Mouse (Mus musculus): ENCODE results near the gene Dcaf12. TPM values are rescaled to one million over a fixed set of nuclear protein-coding genes. Genes with fewer than 3 reads are reported as not detected.
A peak's percentile ranks its signal among the peaks of the same experiment; 100 is the strongest.

Dcaf12 gene
- polyA plus RNA-seq, 1 experiment from 2014 or later = 54.2 TPM

DNA sequence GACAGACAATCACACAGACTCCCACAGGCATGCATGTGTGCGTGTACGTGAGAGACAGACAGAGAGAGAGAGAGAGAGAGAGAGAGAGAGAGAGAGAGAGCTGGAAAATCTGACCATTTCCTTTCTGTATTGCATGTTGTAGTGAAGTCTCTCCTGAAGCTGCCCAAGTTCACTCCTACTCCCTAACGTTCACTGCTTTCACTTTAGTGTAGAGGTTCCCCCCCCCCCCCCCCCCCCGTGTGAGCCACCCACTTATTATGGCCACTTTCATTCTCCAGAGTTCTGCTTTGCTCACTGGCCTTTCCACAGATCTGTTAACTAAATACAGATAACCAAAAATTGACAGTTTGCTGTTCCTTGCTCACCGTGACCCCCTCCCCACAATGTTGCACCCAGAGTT is 33.1 kb upstream of the Dcaf12 start:
- H3K36me3 ChIP-seq (ENCODE audit: control insufficient read depth, insufficient read depth) = peaks cover 6% of the 10 kb centered on the region; the same call in 1 of the 2 replicates
- 48% methylated on average over 4 of the region's 5 CpGs for WGBS
- H3K27ac ChIP-seq (ENCODE audit: low read length) = peak overlapping the region; percentile 30; the same call in 1 of the 2 replicates
- H3K4me2 ChIP-seq (ENCODE audit: low read depth, low read length) = peak overlapping the region; percentile 55
- H3K9me3 ChIP-seq (replicated peaks; ENCODE audit: control insufficient read depth, low read length) = no peaks in the 10 kb centered on the region
- no peak overlapping the region for H3K9ac ChIP-seq (ENCODE audit: low read length)
- no peaks in the 10 kb centered on the region for H3K27me3 ChIP-seq (ENCODE audit: control insufficient read depth, insufficient read depth, low read length)
- no peak overlapping the region; the same call in none of the 2 replicates for H3K4me3 ChIP-seq (ENCODE audit: low read length)
- H3K4me1 ChIP-seq (ENCODE audit: control insufficient read depth, insufficient read depth, low read length) = peaks cover 10% of the 10 kb centered on the region
- ATAC-seq (replicated peaks; ENCODE audit: extremely low read depth, insufficient read depth, low FRiP score) = no peak

DNA sequence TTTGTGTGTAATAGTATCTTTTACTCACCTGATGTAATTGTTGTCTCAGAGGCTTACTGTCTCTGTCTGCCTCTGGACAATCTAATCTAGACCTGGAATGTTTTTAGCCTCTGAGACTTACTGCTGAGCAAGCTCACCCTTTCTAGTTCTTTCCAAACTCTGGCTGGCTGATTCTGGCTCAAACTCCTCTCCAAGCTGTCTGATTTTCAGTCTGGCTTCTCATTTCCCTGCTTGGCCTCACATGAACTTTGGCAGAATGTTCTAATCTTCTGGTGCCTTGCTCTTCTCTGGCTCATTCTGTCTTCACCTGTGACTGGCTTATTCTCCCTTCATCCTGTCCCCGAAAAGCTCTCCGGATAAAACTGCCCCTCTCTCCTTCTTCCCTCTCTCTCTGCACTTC is 31.3 kb upstream of the Dcaf12 start:
- peaks cover 10% of the 10 kb centered on the region for H3K4me1 ChIP-seq (ENCODE audit: control insufficient read depth, insufficient read depth, low read length)
- no peak overlapping the region for H3K9ac ChIP-seq (ENCODE audit: low read length)
- no peak for ATAC-seq (replicated peaks; ENCODE audit: extremely low read depth, insufficient read depth, low FRiP score)
- no peak overlapping the region for H3K27ac ChIP-seq (ENCODE audit: low read length)
- 45% methylated on average over 2 of the region's 2 CpGs for WGBS
- no peak overlapping the region for H3K4me3 ChIP-seq (ENCODE audit: low read length)
- no peaks in the 10 kb centered on the region for H3K9me3 ChIP-seq (replicated peaks; ENCODE audit: control insufficient read depth, low read length)
- H3K4me2 ChIP-seq (ENCODE audit: low read depth, low read length) = no peak overlapping the region
- no peaks in the 10 kb centered on the region for H3K27me3 ChIP-seq (ENCODE audit: control insufficient read depth, insufficient read depth, low read length)
- H3K36me3 ChIP-seq (ENCODE audit: control insufficient read depth, insufficient read depth) = no peaks in the 10 kb centered on the region

DNA sequence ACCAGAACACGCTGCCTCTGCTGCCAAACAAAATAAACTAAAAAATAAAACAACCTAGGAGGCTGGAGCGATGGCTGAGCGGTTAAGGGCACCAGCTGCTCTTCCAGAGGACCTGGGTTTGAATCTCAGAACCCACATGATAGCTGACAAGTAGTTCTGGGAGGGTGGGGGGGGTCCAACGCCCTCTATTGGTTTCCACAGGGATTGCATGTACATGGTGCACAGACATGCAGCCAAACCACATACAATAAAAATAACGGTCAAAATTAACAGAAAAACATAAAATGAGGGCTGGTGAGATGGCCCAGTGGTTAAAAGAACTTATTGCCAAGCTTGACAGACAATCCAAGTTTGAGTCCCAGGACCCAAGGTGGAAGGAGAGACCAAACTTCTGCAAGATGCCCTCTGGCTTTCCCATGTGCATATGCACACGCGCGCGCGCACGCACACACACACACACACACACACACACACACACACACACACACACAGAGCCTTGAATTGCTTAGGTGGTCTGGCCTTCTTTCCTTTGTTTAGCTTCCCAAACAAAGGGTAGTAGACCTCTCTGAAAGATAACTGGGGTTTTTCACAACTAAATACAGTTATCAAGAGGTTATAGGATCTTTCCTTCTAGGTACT is 26.3 kb upstream of the Dcaf12 start:
- Histone ChIP-seq H3K9me3 (replicated peaks; ENCODE audit: control insufficient read depth, low read length) (no peaks in the 10 kb centered on the region), H3K9ac (ENCODE audit: low read length) (no peak overlapping the region), H3K4me2 (ENCODE audit: low read depth, low read length) (no peak overlapping the region), H3K36me3 (ENCODE audit: control insufficient read depth, insufficient read depth) (no peaks in the 10 kb centered on the region), H3K27me3 (ENCODE audit: control insufficient read depth, insufficient read depth, low read length) (no peaks in the 10 kb centered on the region), H3K4me3 (ENCODE audit: low read length) (no peak overlapping the region), H3K4me1 (ENCODE audit: control insufficient read depth, insufficient read depth, low read length) (no peaks in the 10 kb centered on the region), H3K27ac (ENCODE audit: low read length) (no peak overlapping the region)
- ATAC-seq (replicated peaks; ENCODE audit: extremely low read depth, insufficient read depth, low FRiP score) = no peak
- 80% methylated on average over 11 of the region's 11 CpGs for WGBS

DNA sequence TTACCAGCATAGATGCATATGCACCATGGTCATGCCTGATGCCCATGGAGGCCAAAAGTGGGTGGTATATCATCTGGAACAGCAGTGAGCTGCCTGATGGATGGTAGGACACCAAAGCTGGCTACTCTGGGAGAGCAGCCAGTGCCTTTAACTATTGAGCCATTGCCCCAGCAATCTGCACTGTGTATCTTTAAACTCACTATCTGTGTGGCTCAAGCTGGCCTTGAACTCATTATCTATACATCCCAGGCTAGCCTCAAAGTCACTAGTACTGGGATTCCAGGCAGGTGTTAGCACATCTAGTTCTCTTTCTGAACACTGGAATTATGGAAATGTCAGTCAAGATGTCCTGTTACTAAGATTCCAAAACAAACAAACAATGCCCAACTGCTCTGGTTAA is 21.9 kb upstream of the Dcaf12 start:
- Histone ChIP-seq H3K4me1 (ENCODE audit: control insufficient read depth, insufficient read depth, low read length) (no peaks in the 10 kb centered on the region), H3K9ac (ENCODE audit: low read length) (no peak overlapping the region), H3K9me3 (replicated peaks; ENCODE audit: control insufficient read depth, low read length) (no peaks in the 10 kb centered on the region), H3K36me3 (ENCODE audit: control insufficient read depth, insufficient read depth) (no peaks in the 10 kb centered on the region), H3K27ac (ENCODE audit: low read length) (no peak overlapping the region), H3K27me3 (ENCODE audit: control insufficient read depth, insufficient read depth, low read length) (no peaks in the 10 kb centered on the region), H3K4me3 (ENCODE audit: low read length) (no peak overlapping the region), H3K4me2 (ENCODE audit: low read depth, low read length) (no peak overlapping the region)
- no peak for ATAC-seq (replicated peaks; ENCODE audit: extremely low read depth, insufficient read depth, low FRiP score)

DNA sequence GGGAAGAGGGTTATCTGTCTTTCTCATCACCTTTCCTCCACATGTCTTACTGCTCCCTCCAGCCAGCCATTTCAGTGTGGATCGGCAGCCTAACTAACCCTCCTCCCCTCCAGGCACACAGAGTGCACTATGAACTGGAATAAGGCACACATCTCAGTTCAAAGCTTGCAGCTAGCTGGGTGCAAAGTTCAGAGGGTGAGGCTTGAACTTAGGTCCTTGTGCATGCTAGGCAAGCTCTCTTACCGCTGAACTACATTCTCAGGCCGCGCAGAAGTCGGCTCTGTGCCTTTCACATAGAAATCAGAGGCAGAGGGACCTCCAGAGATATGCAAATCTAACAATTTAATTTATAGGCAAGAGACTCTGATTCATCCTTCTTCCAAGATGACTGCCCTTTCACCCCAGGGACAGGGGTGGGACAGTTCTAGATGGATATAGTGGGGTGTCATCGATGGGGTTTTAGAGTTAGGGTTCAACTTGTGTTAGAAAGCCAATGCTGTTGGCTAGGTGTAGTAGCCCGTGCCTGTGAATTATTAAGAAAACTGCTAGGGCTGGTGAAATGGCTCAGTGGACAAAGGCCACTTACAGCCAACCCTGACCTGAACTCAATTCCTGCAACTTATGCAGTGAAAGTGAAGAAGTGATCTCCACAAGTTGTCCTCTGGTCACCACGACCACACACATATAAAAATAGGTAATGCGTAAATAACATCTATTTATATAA is 17.2 kb upstream of the Dcaf12 start:
- Histone ChIP-seq H3K27ac (ENCODE audit: low read length) (no peak overlapping the region), H3K9ac (ENCODE audit: low read length) (no peak overlapping the region), H3K36me3 (ENCODE audit: control insufficient read depth, insufficient read depth) (no peaks in the 10 kb centered on the region), H3K4me1 (ENCODE audit: control insufficient read depth, insufficient read depth, low read length) (no peaks in the 10 kb centered on the region), H3K9me3 (replicated peaks; ENCODE audit: control insufficient read depth, low read length) (no peaks in the 10 kb centered on the region), H3K4me3 (ENCODE audit: low read length) (no peak overlapping the region), H3K27me3 (ENCODE audit: control insufficient read depth, insufficient read depth, low read length) (no peaks in the 10 kb centered on the region), H3K4me2 (ENCODE audit: low read depth, low read length) (no peak overlapping the region)
- no peak for ATAC-seq (replicated peaks; ENCODE audit: extremely low read depth, insufficient read depth, low FRiP score)
- 78% methylated on average over 9 of the region's 9 CpGs for WGBS

DNA sequence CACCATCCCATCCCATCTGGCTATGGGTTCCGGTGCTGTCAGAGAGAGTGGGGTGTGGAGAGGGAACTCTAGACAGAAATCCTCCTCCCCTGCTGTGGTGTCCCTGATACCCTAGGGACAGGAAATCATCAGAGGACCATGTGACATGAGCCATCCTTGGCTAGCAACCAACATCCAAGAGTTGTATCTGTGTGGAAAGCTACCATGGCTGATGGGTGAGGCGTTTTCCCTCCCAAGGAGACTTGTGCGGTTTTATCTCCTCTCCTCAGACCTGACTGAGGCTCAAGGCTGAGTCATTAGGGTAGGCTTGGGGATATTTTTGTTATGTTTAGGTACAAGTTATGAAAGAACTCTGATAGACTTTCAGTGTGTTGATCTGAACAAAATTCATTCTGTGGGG is 16.4 kb upstream of the Dcaf12 start:
- 65% methylated on average over 3 of the region's 3 CpGs for WGBS
- Histone ChIP-seq H3K9ac (ENCODE audit: low read length) (no peak overlapping the region), H3K27me3 (ENCODE audit: control insufficient read depth, insufficient read depth, low read length) (no peaks in the 10 kb centered on the region), H3K4me2 (ENCODE audit: low read depth, low read length) (no peak overlapping the region), H3K36me3 (ENCODE audit: control insufficient read depth, insufficient read depth) (no peaks in the 10 kb centered on the region), H3K4me3 (ENCODE audit: low read length) (no peak overlapping the region), H3K9me3 (replicated peaks; ENCODE audit: control insufficient read depth, low read length) (no peaks in the 10 kb centered on the region), H3K27ac (ENCODE audit: low read length) (no peak overlapping the region), H3K4me1 (ENCODE audit: control insufficient read depth, insufficient read depth, low read length) (no peaks in the 10 kb centered on the region)
- no peak for ATAC-seq (replicated peaks; ENCODE audit: extremely low read depth, insufficient read depth, low FRiP score)

DNA sequence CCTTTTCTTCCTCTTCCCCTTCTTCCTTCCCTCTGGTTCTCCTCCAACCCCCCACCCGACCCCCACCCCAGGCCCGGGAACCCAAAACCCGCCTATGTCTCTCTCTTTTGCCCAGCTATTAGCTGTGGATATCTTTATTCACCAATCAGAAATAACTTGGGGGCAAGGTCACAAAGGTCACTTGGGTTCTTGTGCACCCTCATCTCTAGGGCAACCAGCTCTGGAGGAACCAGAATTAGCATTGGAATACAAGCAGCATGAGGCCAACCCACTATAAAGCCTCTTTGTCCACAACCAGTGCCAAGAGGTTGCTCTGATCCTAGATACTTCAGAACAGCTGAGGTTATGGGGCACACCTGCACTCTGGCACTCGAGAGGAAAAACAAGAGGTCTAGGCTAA is 14.8 kb upstream of the Dcaf12 start:
- no peak overlapping the region for H3K4me3 ChIP-seq (ENCODE audit: low read length)
- 62% methylated on average over 4 of the region's 4 CpGs for WGBS
- no peak for ATAC-seq (replicated peaks; ENCODE audit: extremely low read depth, insufficient read depth, low FRiP score)
- no peak overlapping the region for H3K9ac ChIP-seq (ENCODE audit: low read length)
- no peaks in the 10 kb centered on the region for H3K27me3 ChIP-seq (ENCODE audit: control insufficient read depth, insufficient read depth, low read length)
- H3K36me3 ChIP-seq (ENCODE audit: control insufficient read depth, insufficient read depth) = no peaks in the 10 kb centered on the region
- H3K4me2 ChIP-seq (ENCODE audit: low read depth, low read length) = no peak overlapping the region
- no peaks in the 10 kb centered on the region for H3K9me3 ChIP-seq (replicated peaks; ENCODE audit: control insufficient read depth, low read length)
- no peak overlapping the region for H3K27ac ChIP-seq (ENCODE audit: low read length)
- H3K4me1 ChIP-seq (ENCODE audit: control insufficient read depth, insufficient read depth, low read length) = no peaks in the 10 kb centered on the region

DNA sequence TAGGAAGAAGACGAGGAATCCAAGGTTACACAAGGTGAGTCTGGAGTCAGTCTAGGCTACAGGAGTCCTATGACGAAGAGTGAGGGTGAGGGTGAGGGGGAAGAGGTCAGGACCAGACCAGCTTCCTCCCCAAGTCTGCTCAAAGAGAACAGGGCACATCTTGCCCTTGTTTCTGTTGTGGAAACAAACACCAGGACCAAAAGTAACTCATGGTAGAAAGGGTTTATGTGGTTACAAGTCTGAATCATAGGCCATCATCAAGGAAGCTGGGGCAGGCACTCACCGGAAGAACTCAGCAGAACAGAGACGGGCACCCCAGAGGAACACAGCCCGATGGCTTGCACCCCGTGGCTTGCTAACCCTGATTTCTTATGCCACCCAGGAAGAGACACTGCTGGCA is 12.2 kb upstream of the Dcaf12 start:
- H3K36me3 ChIP-seq (ENCODE audit: control insufficient read depth, insufficient read depth) = no peaks in the 10 kb centered on the region
- 88% methylated on average over 6 of the region's 6 CpGs for WGBS
- H3K4me1 ChIP-seq (ENCODE audit: control insufficient read depth, insufficient read depth, low read length) = no peaks in the 10 kb centered on the region
- ATAC-seq (replicated peaks; ENCODE audit: extremely low read depth, insufficient read depth, low FRiP score) = no peak
- no peak overlapping the region for H3K4me2 ChIP-seq (ENCODE audit: low read depth, low read length)
- H3K9ac ChIP-seq (ENCODE audit: low read length) = no peak overlapping the region
- no peaks in the 10 kb centered on the region for H3K27me3 ChIP-seq (ENCODE audit: control insufficient read depth, insufficient read depth, low read length)
- no peak overlapping the region for H3K4me3 ChIP-seq (ENCODE audit: low read length)
- H3K9me3 ChIP-seq (replicated peaks; ENCODE audit: control insufficient read depth, low read length) = no peaks in the 10 kb centered on the region
- no peak overlapping the region for H3K27ac ChIP-seq (ENCODE audit: low read length)

DNA sequence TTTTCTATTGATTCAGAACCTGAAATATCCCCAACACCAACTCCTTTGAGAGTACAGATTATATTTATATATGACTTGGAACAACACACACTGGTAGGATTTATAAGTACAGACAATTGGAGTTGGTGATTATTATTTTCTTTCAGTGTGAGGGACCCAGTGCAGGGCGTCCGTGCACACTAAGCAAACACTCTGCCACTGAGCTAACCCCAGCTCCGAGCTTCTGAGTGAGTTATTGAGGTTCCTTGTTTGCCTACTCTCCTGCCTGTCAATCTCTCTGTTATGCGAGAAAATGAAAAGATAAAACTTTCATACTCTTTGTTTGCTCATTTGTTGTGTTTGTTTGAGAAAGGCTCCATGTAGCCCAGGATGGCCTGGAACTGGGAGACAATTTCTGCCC is 6.3 kb upstream of the Dcaf12 start:
- Histone ChIP-seq H3K9me3 (replicated peaks; ENCODE audit: control insufficient read depth, low read length) (no peaks in the 10 kb centered on the region), H3K27ac (ENCODE audit: low read length) (no peak overlapping the region), H3K4me3 (ENCODE audit: low read length) (no peak overlapping the region), H3K4me2 (ENCODE audit: low read depth, low read length) (no peak overlapping the region), H3K36me3 (ENCODE audit: control insufficient read depth, insufficient read depth) (no peaks in the 10 kb centered on the region), H3K9ac (ENCODE audit: low read length) (no peak overlapping the region), H3K27me3 (ENCODE audit: control insufficient read depth, insufficient read depth, low read length) (no peaks in the 10 kb centered on the region), H3K4me1 (ENCODE audit: control insufficient read depth, insufficient read depth, low read length) (no peaks in the 10 kb centered on the region)
- 65% methylated on average over 4 of the region's 4 CpGs for WGBS
- no peak for ATAC-seq (replicated peaks; ENCODE audit: extremely low read depth, insufficient read depth, low FRiP score)
